Mouse (Mus musculus) stomach, embryonic 16.5 days (tissue): ENCODE results near the gene Olfr1245. TPM values are rescaled to one million over a fixed set of nuclear protein-coding genes. Genes with fewer than 3 reads are reported as not detected.
"Not testable (repeated sequence)": the region's sequence is repeated elsewhere in the genome, so short reads cannot be mapped to it uniquely, and the experiment has no call there.

Experiments used
- ATAC-seq: fragments of 200-750 bp; cut with Nextera tagmentation; 2 replicates; pipeline ENCODE4 v1.8.0; 2017; ENCODE audit warnings: moderate number of reproducible peaks, moderate TSS enrichment; ENCODE audit not compliant: insufficient read depth, low FRiP score
- H3K27ac ChIP-seq: fragments of 300-500 bp; sonication (generic); 2 replicates; pipeline ENCODE4 v1.5.1; 2014; ENCODE audit warnings: low read length
- H3K27me3 ChIP-seq: fragments of 300-500 bp; sonication (generic); 2 replicates; pipeline ENCODE4 v1.6.1; 2014; ENCODE audit warnings: low read length, control low read depth, mixed read lengths; ENCODE audit not compliant: control insufficient read depth, insufficient read depth
- H3K36me3 ChIP-seq: fragments of 300-500 bp; sonication (generic); 2 replicates; pipeline ENCODE4 v1.6.1; 2014; ENCODE audit warnings: low read length; ENCODE audit not compliant: control insufficient read depth, insufficient read depth
- H3K4me1 ChIP-seq: fragments of 300-500 bp; sonication (generic); 2 replicates; pipeline ENCODE4 v1.6.1; 2014; ENCODE audit warnings: low read length, control low read depth, mixed read lengths; ENCODE audit not compliant: control insufficient read depth, insufficient read depth
- H3K4me2 ChIP-seq: fragments of 300-500 bp; sonication (generic); 2 replicates; pipeline ENCODE4 v1.6.1; 2014; ENCODE audit warnings: low read depth, low read length, mixed read lengths
- H3K4me3 ChIP-seq: fragments of 300-500 bp; sonication (generic); replicated peaks from 2 replicates; pipeline ENCODE4 v1.5.1; 2014; ENCODE audit warnings: mild to moderate bottlenecking, low read length
- H3K9ac ChIP-seq: fragments of 300-500 bp; sonication (generic); 2 replicates; pipeline ENCODE4 v1.6.1; 2014; ENCODE audit warnings: low read length
- H3K9me3 ChIP-seq: fragments of 300-500 bp; sonication (generic); replicated peaks from 2 replicates; pipeline ENCODE4 v1.6.1; 2016; ENCODE audit warnings: low read length, control low read depth; ENCODE audit not compliant: control insufficient read depth
- whole genome bisulfite sequencing: fragments of 180-500 bp; shearing (Covaris S2); extraction: QIAGEN DNeasy Blood & Tissue Kit; methylation state at CpG from one replicate; pipeline ENCODE4 v1.1.7; 2014; 5-methylcytosine and 5-hydroxymethylcytosine counted together
- polyA plus RNA-seq: library from polyadenylated mRNA; unstranded; fragments of >200 nt; fragmentation: Nextera tagmentation; extraction: Ambion mirVana; gene quantifications from 2 replicates; pipeline ENCODE4 v1.2.1, GENCODE M21; 2015

Olfr1245 gene
- polyA plus RNA-seq: not detected in 2 replicates

- no peak for ATAC-seq
- H3K27ac ChIP-seq: no peak within 1 kb of the TSS
- no peak within 1 kb of the TSS for H3K9ac ChIP-seq
- H3K9me3 ChIP-seq: no peaks in the 10 kb centered on the region
- no peaks in the 10 kb centered on the region for H3K27me3 ChIP-seq
- no peaks in the 10 kb centered on the region for H3K36me3 ChIP-seq
- 77% methylated on average over 1 of the region's 1 CpGs for WGBS
- H3K4me2 ChIP-seq: no peak within 1 kb of the TSS
- no peaks in the 10 kb centered on the region for H3K4me1 ChIP-seq
- H3K4me3 ChIP-seq: no peak within 1 kb of the TSS
These were observed at the start of gene Olfr1245 for GRCm38 (mm10) chr2:89578347-89578746. TSS of gene Olfr1245 (minus strand) at chr2:89578447.

- ATAC-seq: not testable (repeated sequence)
- 90% methylated on average over 1 of the region's 1 CpGs for WGBS
These were observed 39.9 kb upstream of the Olfr1245 start, which contains the start of gene Olfr1248 for GRCm38 (mm10) chr2:89618145-89618544. TSS of gene Olfr1248 (minus strand) at chr2:89618245.

GRCm38 (mm10) chr2:89614030-89614429 lies 35.8 kb upstream of the Olfr1245 start, which contains the start of gene Olfr1247:
TSS of gene Olfr1247 (minus strand) at chr2:89614130.
- H3K4me2 ChIP-seq: no peak within 1 kb of the TSS
- ATAC-seq: no peak
- no peaks in the 10 kb centered on the region for H3K9me3 ChIP-seq
- WGBS: 91% methylated on average over 2 of the region's 2 CpGs
- no peaks in the 10 kb centered on the region for H3K36me3 ChIP-seq
- no peak within 1 kb of the TSS for H3K27ac ChIP-seq
- H3K4me3 ChIP-seq: no peak within 1 kb of the TSS
- no peaks in the 10 kb centered on the region for H3K4me1 ChIP-seq
- H3K9ac ChIP-seq: no peak within 1 kb of the TSS
- H3K27me3 ChIP-seq: no peaks in the 10 kb centered on the region

More at GRCm38 (mm10) chr2:89618145-89618544, 39.9 kb upstream of the Olfr1245 start, which contains the start of gene Olfr1248:
- not testable (repeated sequence) for H3K4me3 ChIP-seq, H3K9ac ChIP-seq, H3K4me2 ChIP-seq, H3K27ac ChIP-seq, H3K36me3 ChIP-seq, H3K9me3 ChIP-seq, H3K27me3 ChIP-seq, H3K4me1 ChIP-seq

- no peaks in the 10 kb centered on the region for H3K27me3 ChIP-seq
- no peak within 1 kb of the TSS for H3K4me3 ChIP-seq
- ATAC-seq: no peak
- H3K27ac ChIP-seq: no peak within 1 kb of the TSS
- no peak within 1 kb of the TSS for H3K4me2 ChIP-seq
- H3K9me3 ChIP-seq: no peaks in the 10 kb centered on the region
- WGBS: 56% methylated on average over 2 of the region's 2 CpGs
- H3K9ac ChIP-seq: no peak within 1 kb of the TSS
- H3K36me3 ChIP-seq: no peaks in the 10 kb centered on the region
- H3K4me1 ChIP-seq: no peaks in the 10 kb centered on the region
These were observed 14.8 kb upstream of the Olfr1245 start, which contains the start of gene Olfr1246 for GRCm38 (mm10) chr2:89593057-89593456. TSS of gene Olfr1246 (minus strand) at chr2:89593157.

GRCm38 (mm10) chr2:89562706-89563105 lies 15.5 kb downstream of the Olfr1245 start:
- not testable (repeated sequence) for H3K4me1 ChIP-seq, H3K4me3 ChIP-seq, H3K27me3 ChIP-seq, H3K36me3 ChIP-seq, H3K27ac ChIP-seq, H3K9me3 ChIP-seq, H3K4me2 ChIP-seq, ATAC-seq, H3K9ac ChIP-seq
- 63% methylated on average over 2 of the region's 2 CpGs for WGBS

GRCm38 (mm10) chr2:89544516-89544915 lies 33.7 kb downstream of the Olfr1245 start:
- H3K4me1 ChIP-seq: no peaks in the 10 kb centered on the region
- H3K4me3 ChIP-seq: no peak overlapping the region
- no peak overlapping the region for H3K9ac ChIP-seq
- H3K27me3 ChIP-seq: no peaks in the 10 kb centered on the region
- no peak for ATAC-seq
- H3K27ac ChIP-seq: no peak overlapping the region
- no peak overlapping the region for H3K4me2 ChIP-seq
- no peaks in the 10 kb centered on the region for H3K9me3 ChIP-seq
- 41% methylated on average over 2 of the region's 2 CpGs for WGBS
- no peaks in the 10 kb centered on the region for H3K36me3 ChIP-seq

GRCm38 (mm10) chr2:89539923-89540322 lies 38.3 kb downstream of the Olfr1245 start:
- H3K4me2 ChIP-seq: no peak overlapping the region
- ATAC-seq: no peak
- H3K4me3 ChIP-seq: no peak overlapping the region
- no peaks in the 10 kb centered on the region for H3K4me1 ChIP-seq
- no peak overlapping the region for H3K27ac ChIP-seq
- no peaks in the 10 kb centered on the region for H3K36me3 ChIP-seq
- H3K9me3 ChIP-seq: no peaks in the 10 kb centered on the region
- H3K27me3 ChIP-seq: no peaks in the 10 kb centered on the region
- WGBS: 61% methylated on average over 1 of the region's 1 CpGs
- no peak overlapping the region for H3K9ac ChIP-seq

- H3K4me2 ChIP-seq: no peak within 1 kb of the TSS
- no peaks in the 10 kb centered on the region for H3K4me1 ChIP-seq
- no peak within 1 kb of the TSS for H3K4me3 ChIP-seq
- no peak within 1 kb of the TSS for H3K27ac ChIP-seq
- H3K9ac ChIP-seq: no peak within 1 kb of the TSS
- H3K36me3 ChIP-seq: no peaks in the 10 kb centered on the region
- ATAC-seq: no peak
- H3K9me3 ChIP-seq: no peaks in the 10 kb centered on the region
- 92% methylated on average over 1 of the region's 1 CpGs for WGBS
- no peaks in the 10 kb centered on the region for H3K27me3 ChIP-seq
These were observed 46.9 kb downstream of the Olfr1245 start, which contains the start of gene Olfr1243 for GRCm38 (mm10) chr2:89531387-89531786. TSS of gene Olfr1243 (minus strand) at chr2:89531487.
